Mouse (Mus musculus) cerebellum, postnatal 10 days (tissue): Measurements from ENCODE around the gene Adamts12.

Experiments used
- DNase-seq, 2 experiments: peaks; one replicate each; pipeline ENCODE4 v3.0.0; 2021; ENCODE audit warnings: mixed read lengths in 2 of 2

Adamts12 gene

DNA sequence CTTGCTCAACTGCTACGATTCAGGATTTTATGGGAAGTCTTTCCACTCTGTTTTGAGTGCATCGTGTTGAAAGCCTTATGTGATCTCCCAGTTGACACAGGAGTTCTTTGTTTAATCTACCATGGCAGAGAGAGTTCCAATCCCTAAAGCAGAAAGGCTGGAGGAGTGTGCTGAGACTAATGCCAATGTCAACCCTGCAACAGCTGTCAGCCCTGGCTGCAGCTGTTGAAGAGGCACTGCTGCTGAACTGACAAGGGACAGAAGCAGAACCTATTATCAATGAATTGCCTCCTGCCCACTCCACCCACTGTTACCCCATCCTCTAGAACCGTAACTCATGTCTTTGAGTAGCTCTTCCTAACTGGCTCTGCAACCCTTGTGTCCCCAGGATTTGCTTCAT, 101.3 kb downstream of the Adamts12 start:
- no peak for DNase-seq

DNA sequence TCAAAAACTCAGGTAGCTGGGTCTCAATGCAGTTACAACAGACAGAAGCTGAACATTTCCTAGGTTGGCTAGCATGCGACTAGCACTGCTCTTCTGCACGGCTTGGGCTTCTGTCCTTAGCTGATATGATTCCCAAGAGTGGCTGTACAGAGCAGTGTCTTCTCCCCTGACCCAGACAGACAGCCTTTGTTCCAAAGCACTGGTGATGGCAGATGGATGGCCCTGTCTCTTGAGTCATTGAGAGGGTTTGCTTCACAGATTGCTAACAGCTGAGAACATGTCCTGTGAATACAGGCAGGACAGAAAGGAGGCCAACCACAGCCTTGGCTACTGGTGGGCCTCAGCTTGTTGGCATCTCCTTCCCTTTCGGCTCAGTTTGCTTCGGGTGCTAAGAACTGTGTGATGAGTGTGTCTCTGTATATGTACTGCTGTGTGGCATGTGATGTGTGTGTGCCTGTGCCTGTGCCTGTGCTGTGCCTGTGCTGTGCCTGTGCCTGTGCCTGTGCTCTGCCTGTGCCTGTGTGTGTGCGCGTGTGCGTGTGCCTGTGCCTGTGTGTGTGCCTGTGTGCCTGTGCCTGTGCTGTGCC, 109.4 kb downstream of the Adamts12 start:
- DNase-seq, result peak; percentile 20 to 37

DNA sequence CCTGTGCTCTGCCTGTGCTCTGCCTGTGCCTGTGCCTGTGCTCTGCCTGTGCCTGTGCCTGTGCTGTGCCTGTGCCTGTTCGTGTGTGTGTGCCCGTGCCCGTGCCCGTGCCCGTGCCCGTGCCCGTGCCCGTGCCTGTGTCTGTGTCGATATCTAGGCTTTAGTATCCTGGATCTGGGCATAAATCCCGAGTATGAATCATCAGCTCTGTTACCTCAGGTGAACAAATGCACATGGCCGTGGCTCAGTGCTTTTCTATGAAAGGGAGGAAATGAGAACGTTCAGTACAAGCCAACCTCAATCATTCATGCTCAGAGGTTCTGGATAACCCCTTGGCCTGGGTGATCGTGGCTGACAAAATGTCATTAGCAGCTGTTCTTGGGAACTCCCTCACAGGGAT, 110.3 kb downstream of the Adamts12 start:
- DNase-seq, result peak in 1 of 2 experiments; percentile 10

DNA sequence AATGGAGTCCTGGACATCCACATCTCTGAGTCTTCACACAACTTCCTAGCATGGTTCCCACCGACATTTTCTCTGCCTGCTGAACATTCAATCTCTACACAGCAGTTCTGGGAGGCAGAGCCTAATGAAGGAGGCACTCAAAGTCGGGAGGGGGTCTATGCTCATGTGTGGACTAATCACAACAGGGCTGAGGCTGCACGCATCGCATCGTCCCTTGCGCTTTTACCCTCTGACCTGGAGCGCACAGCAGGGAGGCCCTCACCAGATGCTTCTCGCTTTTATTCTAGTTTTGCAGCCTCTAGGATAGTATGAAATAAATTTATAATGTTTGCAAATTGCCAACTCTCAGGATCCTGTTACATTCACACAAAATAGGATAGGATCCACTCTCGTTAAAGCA, 112.9 kb downstream of the Adamts12 start:
- peak in 1 of 2 experiments; percentile 6 for DNase-seq

DNA sequence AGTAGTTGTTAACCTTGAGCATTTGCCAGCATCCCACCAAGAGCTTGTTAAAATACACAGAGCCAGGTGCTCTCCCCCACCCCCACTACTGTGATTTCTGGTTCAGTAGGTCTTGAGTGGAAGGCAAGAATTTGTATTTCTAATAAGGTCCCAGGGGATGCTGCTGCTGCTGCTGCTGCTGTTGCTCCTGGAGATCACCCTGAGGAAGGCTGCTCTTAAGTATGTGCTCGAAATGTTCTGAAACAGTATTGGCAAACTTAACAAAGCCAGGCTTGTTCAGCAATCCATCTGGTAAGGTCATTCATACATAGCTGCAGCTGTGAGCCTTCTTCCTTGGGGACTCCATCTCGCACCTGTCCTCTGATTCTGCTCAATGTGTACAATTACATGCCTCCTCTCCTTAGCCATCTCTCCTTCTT, 115.2 kb downstream of the Adamts12 start:
- DNase-seq, result peak; percentile 27 to 43

DNA sequence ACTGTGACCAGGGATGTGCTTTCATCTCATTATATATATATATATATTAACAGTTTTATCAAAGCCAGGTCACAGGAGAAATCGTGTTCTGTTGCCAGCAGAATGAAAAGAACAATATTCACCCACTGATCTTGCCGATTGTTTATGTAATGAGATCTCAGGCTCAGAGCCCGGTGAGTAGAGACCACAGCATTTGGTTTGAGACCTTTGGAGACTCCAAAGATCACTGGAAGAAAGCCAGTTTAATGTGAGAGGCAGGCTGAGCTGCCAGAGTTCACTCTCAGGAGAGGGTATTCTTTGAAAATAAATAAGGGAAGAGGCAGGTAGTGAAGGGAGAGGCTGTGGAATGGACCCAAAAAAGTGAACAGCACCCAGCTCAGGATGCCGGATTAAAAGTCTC, 122.1 kb downstream of the Adamts12 start:
- no peak for DNase-seq

DNA sequence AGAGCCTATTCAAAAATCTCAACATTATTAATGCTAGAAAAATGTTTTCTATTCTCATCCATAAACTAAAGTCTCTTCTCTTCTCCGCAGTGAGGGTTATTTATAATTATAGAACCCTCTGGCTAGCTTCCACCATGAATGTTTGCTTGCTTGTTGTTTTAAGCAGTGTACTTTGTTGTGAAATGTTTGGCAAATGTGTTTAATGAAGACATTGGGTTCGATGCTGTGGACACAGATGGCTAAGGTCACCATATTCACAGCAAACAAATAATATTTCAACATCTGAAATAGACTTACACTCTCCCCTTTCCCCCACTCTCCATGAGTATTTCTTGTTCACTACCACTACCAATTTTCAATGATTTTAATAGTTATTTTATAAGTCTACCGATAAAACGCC, 125.9 kb downstream of the Adamts12 start:
- no peak for DNase-seq

DNA sequence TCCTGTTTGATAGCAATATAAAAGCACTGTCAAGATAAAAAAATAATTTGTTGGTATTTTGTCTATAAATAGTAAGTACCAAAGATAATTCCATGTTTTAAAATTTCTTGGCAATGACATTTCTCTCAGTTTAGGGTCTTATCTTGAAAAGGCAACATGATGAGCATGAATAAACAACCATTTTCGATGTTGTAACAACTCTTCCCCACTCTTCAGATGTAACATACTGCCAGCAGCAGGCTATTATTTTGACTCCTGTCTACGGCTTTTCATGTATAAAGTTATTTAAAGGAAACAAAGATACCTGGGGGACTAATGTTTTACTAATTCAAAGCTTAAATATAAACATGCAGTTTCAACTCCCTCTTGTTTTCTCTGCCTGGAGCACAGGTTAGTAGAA, 128.2 kb downstream of the Adamts12 start:
- DNase-seq, result no peak

DNA sequence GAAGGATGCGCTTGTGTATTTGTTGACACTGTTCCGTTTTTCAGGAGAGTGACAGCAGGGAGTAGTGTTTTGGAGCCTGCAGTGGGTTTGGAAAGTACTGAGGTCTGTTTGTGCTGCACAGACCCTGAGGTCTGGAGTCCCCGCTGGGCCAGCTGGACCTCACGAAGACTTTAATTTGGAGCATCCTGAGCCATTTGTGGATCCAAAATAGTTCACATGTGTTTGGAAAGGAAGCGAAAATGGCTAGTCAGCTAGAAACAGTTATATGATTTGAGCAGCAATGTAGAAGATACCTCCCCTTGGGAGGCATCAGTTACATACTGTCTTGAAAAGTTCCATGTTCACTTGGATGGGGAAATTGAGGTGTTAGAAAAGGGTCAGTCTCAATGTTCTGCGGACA, 132.5 kb downstream of the Adamts12 start:
- peak; percentile 14 to 52 for DNase-seq

DNA sequence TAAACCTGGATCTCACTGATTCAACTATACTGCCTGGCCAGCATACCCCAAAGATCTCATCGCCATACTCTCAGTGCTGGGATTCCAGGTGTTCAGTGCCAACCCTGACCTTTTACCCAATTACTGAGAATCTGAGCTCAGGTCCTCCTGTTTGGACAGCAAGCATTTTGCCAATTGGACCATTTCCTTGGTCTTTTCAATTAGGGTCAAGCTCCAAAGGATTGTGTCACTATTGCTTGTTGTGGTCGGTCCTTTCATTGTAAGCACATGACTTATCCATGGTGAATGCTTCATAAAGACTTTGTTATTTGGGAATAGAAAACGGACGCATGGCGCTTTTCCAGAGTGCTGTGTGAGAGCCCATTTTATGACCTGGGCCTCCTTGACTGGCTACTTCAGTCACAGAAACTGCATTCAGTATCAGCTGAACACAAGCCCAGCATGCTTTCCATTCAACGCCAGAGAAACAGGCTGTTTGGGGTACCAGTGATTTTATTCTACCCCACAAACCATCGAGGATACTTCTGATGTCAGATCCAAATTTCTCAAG, 133.7 kb downstream of the Adamts12 start:
- DNase-seq, result peak; percentile 4 to 5

DNA sequence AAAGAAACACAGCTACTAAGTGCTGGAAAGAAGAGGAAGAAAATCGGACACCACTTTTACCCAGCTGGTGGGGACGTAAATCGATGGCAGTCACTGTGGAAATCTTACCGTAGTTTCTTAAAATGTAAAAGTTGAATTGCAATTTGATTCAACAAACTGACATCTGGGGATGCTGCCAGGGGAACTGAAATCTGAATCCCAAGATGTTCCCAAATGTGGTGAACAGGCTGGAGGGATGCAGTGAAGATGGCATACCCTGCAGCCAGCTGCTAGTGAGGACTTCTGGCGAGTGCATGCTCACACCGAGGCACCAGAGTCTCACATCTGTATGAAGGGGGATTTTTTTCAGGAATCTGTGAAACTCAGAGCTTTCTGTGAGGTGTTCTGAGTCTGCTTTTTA, 138.5 kb downstream of the Adamts12 start:
- DNase-seq, result no peak

DNA sequence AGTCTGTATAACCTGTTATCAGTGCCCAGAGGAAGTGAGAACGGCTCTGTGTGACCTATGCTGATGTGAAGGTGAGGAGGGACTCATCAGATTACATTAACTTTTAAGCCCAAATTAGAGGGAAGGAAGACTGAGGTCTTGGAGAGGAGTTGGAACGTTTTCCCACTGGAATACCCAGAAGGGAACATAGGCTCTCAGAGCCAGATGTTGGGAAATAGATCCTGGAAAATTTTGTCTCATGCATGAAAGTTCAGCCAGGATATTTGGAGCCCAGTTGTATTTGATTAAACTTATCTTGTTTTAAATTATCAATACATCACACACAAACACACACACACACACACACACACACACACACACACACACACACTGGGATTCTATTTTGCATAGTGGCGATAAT, 140.3 kb downstream of the Adamts12 start:
- DNase-seq, result no peak

DNA sequence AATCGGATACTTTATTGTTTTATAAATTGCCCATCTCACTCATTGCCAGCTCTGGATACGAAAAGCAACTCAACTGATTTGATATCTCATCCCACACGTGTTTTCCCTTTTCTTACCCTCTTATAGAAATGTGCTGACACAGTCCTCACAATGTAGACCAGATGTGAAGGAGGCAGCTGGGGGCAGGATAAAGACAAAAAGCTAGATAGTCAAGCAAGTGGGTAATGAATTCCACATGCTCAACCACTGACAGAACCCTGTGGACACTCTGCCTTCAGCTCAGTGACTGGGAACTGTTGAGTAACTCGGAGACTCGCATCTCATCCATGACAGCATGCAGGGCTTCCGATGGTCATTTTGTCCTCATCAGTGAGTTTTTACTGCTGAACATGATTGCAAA, 146.4 kb downstream of the Adamts12 start:
- DNase-seq, result no peak

DNA sequence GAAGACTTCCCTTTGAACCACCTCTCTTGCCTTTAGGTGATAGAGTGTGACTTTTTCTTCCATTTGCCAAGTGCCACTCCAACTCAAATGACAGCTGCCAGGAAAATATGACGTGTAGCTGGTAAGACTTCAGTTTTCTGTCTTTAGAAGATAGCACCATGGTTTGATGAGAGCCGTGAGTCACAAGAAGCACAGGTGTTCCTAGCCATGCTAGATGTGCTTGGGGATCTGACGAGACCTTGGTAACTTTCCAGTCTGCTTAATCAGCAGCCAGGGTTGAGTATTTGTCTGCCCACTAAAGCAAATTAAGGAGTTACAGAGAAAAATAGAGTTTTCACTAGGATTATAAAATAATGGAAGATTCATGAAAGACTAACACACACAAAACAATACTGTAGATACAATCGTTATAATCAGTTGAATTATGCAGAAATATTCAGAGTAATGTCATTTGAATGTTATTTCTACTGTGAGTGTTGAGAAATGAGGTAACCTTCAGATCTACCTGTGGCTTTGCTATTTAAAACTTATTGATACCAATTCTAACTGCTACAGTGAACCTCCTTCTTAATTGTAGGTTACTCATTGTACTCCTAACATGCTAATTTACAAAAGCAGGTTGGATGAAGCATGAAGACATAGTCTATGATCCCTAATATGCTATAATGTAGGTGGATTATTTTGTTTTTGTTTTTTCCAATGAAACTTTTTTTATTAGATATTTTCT, 169.5 kb downstream of the Adamts12 start:
- no peak for DNase-seq

DNA sequence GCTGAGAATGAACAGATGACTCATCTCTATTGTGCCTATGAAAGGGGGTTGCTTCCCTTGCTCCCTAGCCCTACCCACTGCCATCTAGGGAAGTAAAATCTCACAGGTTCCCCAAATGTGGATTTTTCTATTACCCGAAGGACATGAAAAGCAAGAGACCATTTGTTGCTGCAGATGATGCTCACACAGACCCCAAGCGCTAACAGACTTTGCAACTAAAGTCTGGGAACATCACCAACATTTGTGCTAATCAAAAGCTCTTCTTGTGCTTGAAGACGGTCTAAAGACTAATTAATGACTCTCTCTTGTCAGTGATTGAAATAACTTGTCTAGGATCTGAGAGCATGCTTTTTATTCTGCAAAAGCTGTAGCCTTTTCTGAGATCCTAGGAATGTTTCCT, 175.8 kb downstream of the Adamts12 start:
- no peak for DNase-seq

DNA sequence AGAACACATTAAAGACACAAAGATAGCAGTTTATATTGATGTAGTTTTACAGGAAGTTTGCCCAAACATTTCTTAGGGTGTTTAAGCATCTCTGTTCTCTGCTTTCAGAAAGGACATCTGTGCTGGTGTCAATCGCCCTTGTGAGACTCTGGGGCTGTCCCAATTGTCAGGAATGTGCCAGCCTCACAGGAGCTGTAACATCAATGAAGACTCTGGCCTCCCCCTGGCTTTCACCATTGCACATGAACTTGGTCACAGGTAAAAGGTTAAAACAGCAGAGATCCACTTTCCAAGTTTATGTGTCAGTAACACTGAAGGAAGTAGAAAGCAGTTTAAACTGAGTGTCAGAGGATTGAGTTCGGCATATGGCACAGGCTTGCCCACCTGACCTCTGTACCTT, 176.7 kb downstream of the Adamts12 start:
- no peak for DNase-seq

DNA sequence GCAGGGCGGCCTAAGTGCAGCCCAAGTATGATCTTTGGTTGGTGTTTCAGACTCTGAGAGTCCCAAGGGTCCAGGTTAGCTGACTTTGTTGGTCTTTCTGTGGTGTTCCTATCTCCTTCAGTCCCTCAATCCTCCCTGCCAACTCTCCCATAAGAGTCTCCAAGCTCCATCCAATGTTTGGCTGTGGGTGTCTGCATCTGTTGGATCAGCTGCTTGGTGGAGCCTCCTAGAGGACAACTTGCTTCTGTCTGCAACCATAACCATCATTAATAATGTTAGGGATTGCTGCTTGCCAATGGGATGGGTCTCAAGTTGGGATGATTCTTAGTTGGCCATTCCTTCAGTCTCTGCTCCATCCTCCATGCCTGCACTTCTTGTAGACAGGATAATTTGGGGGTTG, 181.8 kb downstream of the Adamts12 start:
- no peak for DNase-seq

DNA sequence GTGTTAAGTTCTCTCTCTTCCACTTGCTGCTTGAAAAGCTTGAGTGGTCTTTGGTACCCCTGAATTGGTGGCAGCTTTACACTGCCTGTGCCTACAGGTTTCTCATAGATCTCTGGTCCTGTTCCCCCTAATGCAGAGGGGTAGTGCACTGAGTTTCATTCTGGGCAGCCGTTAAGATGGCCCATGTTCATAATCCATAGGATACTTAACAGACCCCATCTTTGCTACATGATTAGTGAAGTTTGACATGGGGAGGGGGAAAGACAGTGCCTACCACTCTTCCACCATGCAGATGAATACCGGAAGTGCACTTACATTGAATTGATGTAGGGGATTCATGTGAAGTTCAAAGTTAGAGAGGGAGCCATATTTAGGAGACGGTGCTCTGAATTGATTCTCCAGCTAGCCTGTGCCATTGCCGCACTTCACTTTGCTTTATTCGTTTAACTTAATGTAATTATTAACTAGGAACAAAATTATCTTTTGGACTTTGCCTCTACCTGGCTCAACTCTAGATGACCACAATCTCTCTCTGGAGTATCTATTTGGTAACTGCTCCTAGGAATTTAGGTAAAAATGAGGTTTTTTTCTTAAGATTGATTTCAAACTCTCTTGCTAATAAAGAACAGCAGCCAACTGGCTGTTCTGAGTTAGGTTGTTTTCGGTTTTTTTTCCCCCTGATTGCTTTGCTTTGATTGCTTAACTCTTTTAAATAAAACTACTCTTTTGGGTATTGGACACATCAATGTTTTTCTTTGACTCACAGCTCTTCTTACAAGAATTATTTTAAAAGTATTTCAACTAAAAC, 214.9 kb downstream of the Adamts12 start:
- DNase-seq, result no peak

DNA sequence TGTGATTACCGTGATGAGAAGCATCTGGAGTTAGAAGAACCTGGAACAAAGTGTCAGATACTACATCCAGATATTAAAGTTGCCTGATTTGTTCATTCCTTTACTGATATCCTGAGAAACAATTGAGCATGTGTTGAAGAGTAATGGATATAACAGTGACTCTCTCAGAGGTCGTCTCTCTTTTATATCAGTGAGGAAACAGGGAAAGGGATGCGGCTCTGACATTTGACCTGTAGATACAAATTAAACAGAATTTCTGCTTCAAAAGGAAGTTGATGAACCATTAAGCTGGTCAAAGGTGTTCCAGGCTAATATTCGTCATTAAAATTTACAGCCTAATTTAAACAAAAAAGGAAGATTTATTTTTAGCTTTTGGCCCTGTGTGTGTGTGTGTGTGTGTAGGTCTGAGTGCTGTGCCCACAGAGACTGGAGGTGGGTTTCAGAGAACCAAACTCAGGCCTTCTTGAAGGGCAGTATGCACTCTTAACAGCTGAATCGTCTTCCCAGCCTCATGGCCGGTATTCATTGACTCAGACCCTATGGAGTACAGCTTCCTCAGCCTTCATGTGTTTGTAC, 216.2 kb downstream of the Adamts12 start:
- no peak for DNase-seq

DNA sequence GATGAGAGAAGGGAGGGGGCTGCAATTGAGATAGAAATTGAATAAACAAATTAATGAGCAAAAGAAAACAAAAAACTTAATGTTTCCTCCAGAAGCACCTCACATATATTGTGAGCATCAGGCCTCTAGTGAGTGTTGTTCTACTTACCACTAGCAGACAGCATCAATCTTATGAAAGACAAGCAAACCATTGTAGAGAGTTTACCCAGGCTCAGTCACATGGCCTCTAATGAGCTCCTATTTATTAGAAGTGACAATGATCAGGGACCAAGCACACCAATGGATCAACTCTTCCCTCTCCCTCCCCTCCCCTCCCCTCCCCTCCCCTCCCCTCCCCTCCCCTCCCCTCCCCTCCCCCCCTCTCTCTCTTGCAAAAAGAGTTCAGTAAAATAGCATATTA, 218.6 kb downstream of the Adamts12 start:
- no peak for DNase-seq

DNA sequence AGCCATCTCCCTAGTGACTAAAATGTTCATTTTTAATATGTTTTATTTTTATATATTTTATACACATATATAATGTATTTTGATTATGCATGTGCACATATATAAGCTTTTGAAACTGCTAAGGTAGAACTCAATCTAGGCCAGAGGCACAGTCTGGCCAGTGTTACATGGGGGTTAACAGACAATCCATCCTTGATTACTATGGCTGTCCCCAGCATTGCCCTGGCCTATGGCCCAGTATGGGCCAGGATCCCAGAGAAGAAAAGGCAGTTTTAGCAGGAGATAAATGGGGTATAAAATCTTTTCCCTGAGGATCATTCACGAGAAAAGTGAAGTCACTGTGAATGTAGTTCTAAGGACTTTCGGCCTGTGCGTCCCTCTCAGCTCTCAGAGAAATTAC, 223.2 kb downstream of the Adamts12 start:
- peak; percentile 30 to 59 for DNase-seq

DNA sequence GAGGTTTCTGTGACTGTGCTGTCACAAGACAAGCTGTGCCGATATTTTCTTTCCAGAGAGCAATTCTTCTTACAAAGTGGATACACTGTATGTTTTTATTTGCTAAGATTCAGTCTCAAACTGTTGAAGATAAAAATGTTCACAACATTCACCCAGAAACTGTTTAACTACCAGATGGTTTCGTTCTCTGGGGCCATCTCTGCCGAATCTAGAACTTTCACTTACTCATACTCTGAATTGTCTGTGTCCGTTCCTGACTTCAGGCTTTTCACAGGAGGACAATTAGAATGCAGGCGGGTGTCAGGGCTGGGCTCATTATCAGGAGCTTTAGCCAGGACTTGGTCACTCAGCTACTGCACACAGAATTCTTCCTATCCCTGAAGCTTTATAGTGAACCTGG, 227.7 kb downstream of the Adamts12 start:
- DNase-seq, result no peak

DNA sequence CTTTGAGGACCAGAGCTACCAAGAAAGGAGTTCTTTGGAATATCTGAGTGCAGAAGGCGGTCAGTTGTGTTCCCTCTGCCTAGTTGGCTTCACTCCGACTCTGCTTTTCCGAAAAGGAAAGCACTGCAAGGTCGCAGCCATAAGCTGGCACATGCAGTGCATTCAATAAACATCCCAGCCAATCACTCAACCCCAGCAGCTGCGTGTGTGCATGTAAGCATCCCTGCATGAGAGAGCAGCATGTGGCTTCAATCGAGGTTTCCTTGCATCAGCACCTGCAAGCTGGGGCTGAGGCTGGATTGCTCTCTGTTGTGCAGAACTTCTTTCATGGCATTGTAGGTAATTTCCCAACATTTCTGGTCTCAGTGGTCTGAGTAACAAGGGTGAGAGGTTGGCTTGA, 230.4 kb downstream of the Adamts12 start:
- peak; percentile 41 to 53 for DNase-seq
